Mouse (Mus musculus) stomach, postnatal 0 days (tissue): ENCODE results near the gene Dock1. TPM values are rescaled to one million over a fixed set of nuclear protein-coding genes. Genes with fewer than 3 reads are reported as not detected.

ENCODE experiments used
- ATAC-seq: fragments of 200-750 bp; cut with Nextera tagmentation; 2 replicates; pipeline ENCODE4 v1.8.0; 2017; ENCODE audit not compliant: low FRiP score, low TSS enrichment
- DNase-seq: peaks from one replicate; pipeline ENCODE4 v3.0.0-alpha.2; 2016; ENCODE audit warnings: low spot score
- H3K27ac ChIP-seq: fragments of 300-500 bp; sonication (generic); replicated peaks from 2 replicates; pipeline ENCODE4 v1.5.1; 2014; ENCODE audit warnings: mild to moderate bottlenecking, control low read depth
- H3K27me3 ChIP-seq: fragments of 300-500 bp; sonication (generic); 2 replicates; pipeline ENCODE4 v1.6.1; 2014; ENCODE audit warnings: low read length; ENCODE audit not compliant: control insufficient read depth, insufficient read depth
- H3K36me3 ChIP-seq: fragments of 300-500 bp; sonication (generic); 2 replicates; pipeline ENCODE4 v1.6.1; 2014; ENCODE audit warnings: low read length, mixed read lengths; ENCODE audit not compliant: control insufficient read depth, insufficient read depth
- H3K4me1 ChIP-seq: fragments of 300-500 bp; sonication (generic); replicated peaks from 2 replicates; pipeline ENCODE4 v1.6.1; 2014; ENCODE audit warnings: antibody characterized with exemption; ENCODE audit not compliant: control insufficient read depth, insufficient read depth
- H3K4me2 ChIP-seq: fragments of 300-500 bp; sonication (generic); replicated peaks from 2 replicates; pipeline ENCODE4 v1.6.1; 2014; ENCODE audit warnings: low read depth, mild to moderate bottlenecking, control low read depth, moderate library complexity
- H3K4me3 ChIP-seq: fragments of 300-500 bp; sonication (generic); 2 replicates; pipeline ENCODE4 v1.5.1; 2014; ENCODE audit warnings: low read depth, low read length, control low read depth
- H3K9ac ChIP-seq: fragments of 300-500 bp; sonication (generic); 2 replicates; pipeline ENCODE4 v1.6.1; 2014; ENCODE audit warnings: mild to moderate bottlenecking, low read length, control low read depth, mixed read lengths
- H3K9me3 ChIP-seq: fragments of 300-500 bp; sonication (generic); 2 replicates; pipeline ENCODE4 v1.6.1; 2016; ENCODE audit warnings: low read length; ENCODE audit not compliant: control insufficient read depth
- CTCF ChIP-seq: IDR thresholded peaks from 2 replicates; pipeline ENCODE4 v1.5.1; 2016; ENCODE audit warnings: antibody characterized with exemption, low read depth, mild to moderate bottlenecking, moderate library complexity
- EP300 ChIP-seq: optimal IDR thresholded peaks from 2 replicates; pipeline ENCODE3; 2016; ENCODE audit warnings: antibody characterized with exemption
- WGBS: fragments of 180-500 bp; shearing (Covaris S2); extraction: QIAGEN DNeasy Blood & Tissue Kit; methylation state at CpG from one replicate; pipeline ENCODE4 v1.1.7; 2014; 5-methylcytosine and 5-hydroxymethylcytosine counted together
- polyA plus RNA-seq: library from polyadenylated mRNA; unstranded; fragments of >200 nt; fragmentation: Nextera tagmentation; extraction: Ambion mirVana; gene quantifications from 2 replicates; pipeline ENCODE4 v1.2.1, GENCODE M21; 2015

The Dock1 gene
- polyA plus RNA-seq, 1 experiment from 2014 or later: 8.5 TPM

GRCm38 (mm10) chr7:134772363-134772762, 101.9 kb downstream of the Dock1 start:
- DNase-seq (no peak), ATAC-seq (no peak)
- H3K4me2 ChIP-seq: no peak overlapping the region
- no peak overlapping the region for H3K4me3 ChIP-seq
- 90% methylated on average over 7 of the region's 7 CpGs for WGBS
- H3K36me3 ChIP-seq: peaks cover 27% of the 10 kb centered on the region
- H3K9ac ChIP-seq: no peak overlapping the region
- H3K27ac ChIP-seq: no peak overlapping the region
- no peaks in the 10 kb centered on the region for H3K9me3 ChIP-seq
- H3K27me3 ChIP-seq: no peaks in the 10 kb centered on the region
- no peak for TF ChIP-seq EP300
- H3K4me1 ChIP-seq: no peaks in the 10 kb centered on the region

GRCm38 (mm10) chr7:134772867-134773590, 102.6 kb downstream of the Dock1 start:
- WGBS: 85% methylated on average over 15 of the region's 15 CpGs
- H3K4me3 ChIP-seq: no peak overlapping the region
- H3K9ac ChIP-seq: no peak overlapping the region
- peaks cover 24% of the 10 kb centered on the region for H3K36me3 ChIP-seq
- H3K4me1 ChIP-seq: no peaks in the 10 kb centered on the region
- no peak for DNase-seq
- H3K4me2 ChIP-seq: no peak overlapping the region
- no peaks in the 10 kb centered on the region for H3K9me3 ChIP-seq
- no peak for TF ChIP-seq CTCF
- TF ChIP-seq EP300: no peak
- H3K27me3 ChIP-seq: no peaks in the 10 kb centered on the region
- no peak for ATAC-seq
- no peak overlapping the region for H3K27ac ChIP-seq

GRCm38 (mm10) chr7:134773761-134774415, 103.4 kb downstream of the Dock1 start:
- TF ChIP-seq CTCF: no peak
- TF ChIP-seq EP300: no peak
- Histone ChIP-seq H3K36me3 (peaks cover 24% of the 10 kb centered on the region), H3K27ac (no peak overlapping the region), H3K27me3 (no peaks in the 10 kb centered on the region), H3K4me2 (no peak overlapping the region), H3K4me3 (no peak overlapping the region), H3K9ac (no peak overlapping the region), H3K4me1 (no peaks in the 10 kb centered on the region), H3K9me3 (no peaks in the 10 kb centered on the region)
- 66% methylated on average over 6 of the region's 6 CpGs for WGBS
- peak; percentile 61 for DNase-seq
- ATAC-seq: peak; percentile 87

- ATAC-seq (no peak), DNase-seq (no peak)
- Histone ChIP-seq H3K27ac (no peak overlapping the region), H3K4me3 (no peak overlapping the region), H3K27me3 (no peaks in the 10 kb centered on the region), H3K9me3 (no peaks in the 10 kb centered on the region), H3K36me3 (peaks cover 20% of the 10 kb centered on the region), H3K4me1 (no peaks in the 10 kb centered on the region), H3K4me2 (no peak overlapping the region), H3K9ac (no peak overlapping the region)
- 89% methylated on average over 6 of the region's 6 CpGs for WGBS
- TF ChIP-seq EP300 (no peak), CTCF (no peak)
Measured at GRCm38 (mm10) chr7:134774468-134775162, 104.2 kb downstream of the Dock1 start.

GRCm38 (mm10) chr7:134775671-134776070, 105.2 kb downstream of the Dock1 start:
- TF ChIP-seq CTCF: no peak
- no peak for TF ChIP-seq EP300
- H3K4me1 ChIP-seq: no peaks in the 10 kb centered on the region
- H3K36me3 ChIP-seq: peaks cover 18% of the 10 kb centered on the region
- no peak overlapping the region for H3K4me2 ChIP-seq
- WGBS: 66% methylated on average over 10 of the region's 10 CpGs
- H3K4me3 ChIP-seq: no peak overlapping the region
- ATAC-seq (peak; percentile 76), DNase-seq (peak; percentile 42)
- no peaks in the 10 kb centered on the region for H3K27me3 ChIP-seq
- H3K9ac ChIP-seq: no peak overlapping the region
- no peaks in the 10 kb centered on the region for H3K9me3 ChIP-seq
- H3K27ac ChIP-seq: no peak overlapping the region

GRCm38 (mm10) chr7:134776306-134776705, 105.9 kb downstream of the Dock1 start:
- Histone ChIP-seq H3K36me3 (peaks cover 15% of the 10 kb centered on the region), H3K4me3 (no peak overlapping the region), H3K4me1 (no peaks in the 10 kb centered on the region), H3K4me2 (no peak overlapping the region), H3K9me3 (no peaks in the 10 kb centered on the region), H3K9ac (no peak overlapping the region), H3K27me3 (no peaks in the 10 kb centered on the region), H3K27ac (no peak overlapping the region)
- no peak for DNase-seq
- TF ChIP-seq EP300: no peak
- no peak for ATAC-seq
- WGBS: 84% methylated on average over 6 of the region's 6 CpGs
